Mouse (Mus musculus) hindbrain, embryonic 13.5 days (tissue): Measurements from ENCODE around the gene Vsx1. TPM values are rescaled to one million over a fixed set of nuclear protein-coding genes. Genes with fewer than 3 reads are reported as not detected.

Experiments used
- polyA plus RNA-seq: library from polyadenylated mRNA; unstranded; fragments of >200 nt; fragmentation: Nextera tagmentation; extraction: Ambion mirVana; gene quantifications from 2 replicates; pipeline ENCODE4 v1.2.1, GENCODE M21; 2015

The Vsx1 gene
- polyA plus RNA-seq, 1 experiment from 2014 or later = 0.18 TPM

Other genes with a start within 250 kb of the Vsx1 start
- 8.0 and 9.3 TPM in 2 replicates for gene Zfp442, start 237.9 kb downstream of the Vsx1 start, polyA plus RNA-seq
- gene Zfp345, start 204.3 kb downstream of the Vsx1 start, polyA plus RNA-seq = not detected in 2 replicates
- gene Cst7, start 118.9 kb downstream of the Vsx1 start, polyA plus RNA-seq = 0.21 and 0.40 TPM in 2 replicates
- 42.9 and 45.9 TPM in 2 replicates for gene Apmap, start 80.8 kb downstream of the Vsx1 start, polyA plus RNA-seq
- gene Acss1, start 20.9 kb downstream of the Vsx1 start, polyA plus RNA-seq = 19.8 and 20.1 TPM in 2 replicates
- gene Entpd6, start 59.7 kb upstream of the Vsx1 start, polyA plus RNA-seq = 49.1 and 55.8 TPM in 2 replicates
- gene Pygb, start 97.4 kb upstream of the Vsx1 start, polyA plus RNA-seq = 89.3 and 94.9 TPM in 2 replicates
- 97.1 and 98.5 TPM in 2 replicates for gene Abhd12, start 215.4 kb upstream of the Vsx1 start, polyA plus RNA-seq
- 20.9 and 22.4 TPM in 2 replicates for gene Gins1, start 216.0 kb upstream of the Vsx1 start, polyA plus RNA-seq